Mouse (Mus musculus) C2C12 (cell line): ENCODE data around the gene Dnajc6.

ENCODE experiments used
- CEBPB ChIP-seq: IDR thresholded peaks from one replicate; pipeline ENCODE4 v1.6.1; 2011; ENCODE audit warnings: low read depth, mild to moderate bottlenecking, control low read depth, moderate library complexity
- CTCF ChIP-seq: IDR thresholded peaks from one replicate; pipeline ENCODE4 v1.5.1; 2011; ENCODE audit not compliant: control insufficient read depth, insufficient read depth, insufficient read length
- FOSL1 ChIP-seq: IDR thresholded peaks from one replicate; pipeline ENCODE4 v1.8.0; 2011; ENCODE audit warnings: mild to moderate bottlenecking, low read length; ENCODE audit not compliant: poor library complexity, insufficient read depth, severe bottlenecking
- MAX ChIP-seq: IDR thresholded peaks from one replicate; pipeline ENCODE4 v1.6.1; 2011; ENCODE audit warnings: mild to moderate bottlenecking, control low read depth
- MYOD1 ChIP-seq: IDR thresholded peaks from one replicate; pipeline ENCODE4 v1.6.1; 2011; ENCODE audit warnings: low read depth; ENCODE audit not compliant: control insufficient read depth, insufficient read length
- MYOG ChIP-seq: IDR thresholded peaks from one replicate; pipeline ENCODE4 v1.6.1; 2011; ENCODE audit not compliant: control insufficient read depth, insufficient read length; ENCODE audit errors: extremely low read depth
- USF1 ChIP-seq: IDR thresholded peaks from one replicate; pipeline ENCODE4 v1.6.1; 2011; ENCODE audit warnings: low read depth, mild to moderate bottlenecking, control low read depth, moderate library complexity

DNA sequence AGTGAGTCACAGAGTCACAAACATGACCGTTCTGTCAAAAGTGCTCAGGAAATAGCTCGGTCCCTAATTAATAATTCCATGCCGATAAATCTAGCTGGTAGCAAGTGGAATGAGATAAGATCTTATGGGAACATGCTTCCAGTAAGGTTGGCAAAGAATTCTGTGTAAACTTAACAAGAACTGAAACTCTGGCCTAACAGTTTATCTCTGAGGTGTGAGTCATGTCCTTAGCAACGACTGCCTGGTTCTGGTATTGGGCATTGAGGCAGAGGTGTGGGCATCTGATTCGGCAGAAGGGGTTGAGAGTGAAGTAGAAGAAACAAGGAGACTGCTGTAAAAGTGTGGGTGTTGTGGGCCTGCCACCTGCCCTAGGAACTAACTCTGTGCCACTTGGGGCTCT lies 173.4 kb downstream of the Dnajc6 start:
- TF ChIP-seq CTCF (no peak), USF1 (no peak), FOSL1 (no peak), MAX (no peak), MYOG (no peak), CEBPB (no peak), MYOD1 (no peak)
